Mouse (Mus musculus) heart, postnatal 36 days (tissue): ENCODE measurements around the gene 4930516K23Rik. TPM values are rescaled to one million over a fixed set of nuclear protein-coding genes. Genes with fewer than 3 reads are reported as not detected.

Source experiments
- DNase-seq, 2 experiments: peaks; one replicate each; pipeline ENCODE4 v3.0.0; 2021 to 2022
- intact Hi-C: fragments of 180-260 bp; cut with DNase I; formaldehyde crosslinking; loops from one replicate; pipeline ENCODE4 v1.15.1; 2025
- total RNA-seq, 2 experiments: library from RNA; stranded (reverse); gene quantifications; 2 replicates each; pipeline ENCODE4 v1.2.3; 2021

Gene 4930516K23Rik
- not detected for total RNA-seq

GRCm38 (mm10) chr7:104061345-104061744, at the start of gene 4930516K23Rik:
4930516K23Rik (minus strand) TSS chr7:104061445.
- intact Hi-C loops = no loop called here

GRCm38 (mm10) chr7:104104757-104104972, 43.4 kb upstream of the 4930516K23Rik start, which contains the start of gene Olfr646:
Olfr646 (plus strand) TSS chr7:104104873.
- intact Hi-C loops = no loop called here
- no peak for DNase-seq

More at GRCm38 (mm10) chr7:104061345-104061744, at the start of gene 4930516K23Rik:
- no peak for DNase-seq

DNA sequence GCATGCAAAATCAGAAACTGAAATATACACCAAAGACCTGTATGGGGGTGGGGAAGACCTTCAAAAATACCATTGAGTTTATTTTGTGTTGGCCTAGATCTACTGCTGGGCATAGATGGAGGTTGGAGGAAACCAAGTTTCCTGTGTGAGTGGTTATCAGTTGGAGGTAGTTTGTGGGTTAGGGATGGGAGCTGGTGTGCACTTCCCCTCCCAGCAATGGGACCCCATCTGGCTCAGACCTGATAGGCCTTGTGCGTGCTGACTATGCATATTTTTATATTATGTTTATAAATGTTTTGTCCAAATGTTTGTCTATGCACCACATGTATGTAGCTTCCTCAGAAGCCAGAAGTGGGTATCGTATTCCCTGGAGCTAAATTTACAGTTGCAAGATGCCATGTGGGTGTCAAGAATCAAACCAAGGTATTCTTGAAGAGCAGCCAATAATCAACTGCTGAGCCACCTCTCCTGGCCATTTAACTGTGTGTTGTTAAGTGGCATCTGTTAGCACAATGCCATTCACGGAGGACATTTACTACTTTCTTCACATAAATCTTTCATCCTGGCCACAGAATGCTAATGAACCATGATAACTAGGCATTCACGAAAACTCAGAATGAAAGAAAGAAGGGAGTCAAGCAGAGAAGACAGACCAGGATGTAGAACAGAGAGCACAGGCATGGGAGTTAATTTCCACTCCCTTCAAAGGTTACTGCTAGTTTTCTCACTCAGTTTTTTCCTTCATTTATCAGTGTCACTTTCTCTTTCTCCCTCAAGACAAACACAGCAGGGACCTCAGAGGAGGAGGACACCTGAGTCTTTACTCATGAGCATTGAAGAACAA, 42.9 kb upstream of the 4930516K23Rik start:
- DNase-seq = no peak
- intact Hi-C loops = no loop called here

- DNase-seq = no peak
- intact Hi-C loops = no loop called here
Observed at GRCm38 (mm10) chr7:104085365-104085764, 24.1 kb upstream of the 4930516K23Rik start, which contains the start of gene Olfr645. Olfr645 (minus strand) TSS chr7:104085465.

GRCm38 (mm10) chr7:104071769-104072168, 10.5 kb upstream of the 4930516K23Rik start, which contains the start of gene Olfr644:
Olfr644 (minus strand) TSS chr7:104071869.
- intact Hi-C loops = no loop called here
- DNase-seq = no peak

GRCm38 (mm10) chr7:104059215-104059614, 2.0 kb downstream of the 4930516K23Rik start:
- DNase-seq = no peak
- intact Hi-C loops = no loop called here

GRCm38 (mm10) chr7:104052566-104052965, 8.7 kb downstream of the 4930516K23Rik start, which contains the start of gene Olfr642:
Olfr642 (minus strand) TSS chr7:104052666.
- DNase-seq = no peak
- intact Hi-C loops = no loop called here

- DNase-seq = no peak
- intact Hi-C loops = no loop called here
Observed at GRCm38 (mm10) chr7:104050745-104051144, 10.5 kb downstream of the 4930516K23Rik start.

- no peak for DNase-seq
- intact Hi-C loops = no loop called here
Observed at GRCm38 (mm10) chr7:104035145-104035544, 26.1 kb downstream of the 4930516K23Rik start, which contains the start of gene Olfr641. Olfr641 (plus strand) TSS chr7:104035445.

- intact Hi-C loops = no loop called here
- DNase-seq = no peak
Observed at GRCm38 (mm10) chr7:104026978-104027377, 34.3 kb downstream of the 4930516K23Rik start.

DNA sequence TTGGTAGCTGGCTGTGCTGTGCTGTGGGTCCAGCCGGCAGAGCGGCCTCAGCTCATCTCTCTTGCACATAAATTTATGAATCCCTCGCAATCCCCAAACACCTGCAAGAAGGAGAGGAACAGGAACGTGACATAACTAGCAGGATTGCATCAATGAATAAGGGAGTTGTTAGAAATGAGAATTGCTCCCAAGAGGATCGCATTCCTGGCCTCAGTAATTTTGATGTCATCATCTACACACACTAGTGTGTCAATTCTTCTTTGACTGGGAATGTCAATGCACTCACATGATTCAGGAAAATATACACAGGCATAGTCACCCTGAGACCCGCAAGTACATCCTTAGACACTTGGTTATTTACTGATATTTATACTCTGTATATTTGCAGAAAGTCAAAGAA, 35.8 kb downstream of the 4930516K23Rik start, which contains the start of gene Olfr640:
Olfr640 (minus strand) TSS at position 101 of the 400 bp plus-strand sequence.
- intact Hi-C loops = no loop called here
- no peak for DNase-seq

DNA sequence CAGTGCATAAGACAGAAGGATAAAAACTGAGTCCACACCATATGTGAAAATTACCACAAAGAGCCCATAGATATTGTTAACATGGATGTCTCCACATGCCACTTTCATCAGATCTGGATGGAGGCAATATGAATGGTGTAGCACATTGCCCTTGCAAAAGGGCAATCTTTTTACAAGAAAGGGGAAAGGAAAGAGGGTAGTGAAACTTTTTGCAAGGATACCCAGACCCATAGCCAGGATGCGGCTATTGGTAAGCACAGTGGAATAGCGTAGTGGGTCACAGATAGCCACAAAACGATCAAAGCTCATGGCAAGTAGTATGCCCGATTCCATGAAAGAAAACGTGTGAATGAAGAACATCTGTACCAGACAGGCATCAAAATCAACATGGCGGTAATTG, 39.6 kb downstream of the 4930516K23Rik start:
- intact Hi-C loops = no loop called here
- DNase-seq = no peak

- intact Hi-C loops = no loop called here
Observed at GRCm38 (mm10) chr7:104018953-104019352, 42.3 kb downstream of the 4930516K23Rik start.

DNA sequence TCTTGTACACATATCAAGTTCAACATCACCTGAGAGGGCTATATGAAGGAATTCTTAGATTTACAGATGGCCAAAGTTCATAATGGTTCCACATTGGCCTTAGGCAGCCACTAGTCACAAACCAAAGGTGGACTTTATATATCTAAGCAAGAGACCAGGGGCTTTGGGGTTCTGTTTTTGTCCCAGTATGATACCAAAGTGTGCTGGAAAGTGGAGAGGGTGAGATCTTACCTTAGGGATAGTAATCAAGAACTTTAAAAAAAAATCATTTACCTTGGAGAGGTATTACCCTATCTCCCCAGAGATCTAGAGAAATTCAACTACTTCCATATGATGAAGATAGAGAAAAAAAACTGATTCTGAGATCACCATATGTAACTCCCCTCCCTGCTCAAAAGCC, 44.0 kb downstream of the 4930516K23Rik start, which contains the start of gene Olfr639:
Olfr639 (minus strand) TSS at position 101 of the 400 bp plus-strand sequence.
- intact Hi-C loops = no loop called here
- DNase-seq = no peak

More at GRCm38 (mm10) chr7:104018953-104019352, 42.3 kb downstream of the 4930516K23Rik start:
- DNase-seq = no peak

Other genes starting within 250 kb of the 4930516K23Rik start
- 1,000 to 10,000 TPM; 1,102 to 1,464 TPM for gene Hbb-bt, start 247.4 kb downstream of the 4930516K23Rik start, total RNA-seq
- gene Hbb-bs, start 233.3 kb downstream of the 4930516K23Rik start, total RNA-seq = over 10,000 TPM in 1 of 2 experiments, 1,000 to 10,000 TPM in 1; 9,168 to 11,645 TPM
- not detected for gene Hbb-bh2, start 220.9 kb downstream of the 4930516K23Rik start, total RNA-seq
- gene Hbb-bh1, start 218.3 kb downstream of the 4930516K23Rik start, total RNA-seq = not detected
- not detected for gene Hbb-y, start 208.2 kb downstream of the 4930516K23Rik start, total RNA-seq
- not detected for gene Olfr66, start 175.2 kb downstream of the 4930516K23Rik start, total RNA-seq
- gene Olfr64, start 167.0 kb downstream of the 4930516K23Rik start, total RNA-seq = not detected
- gene Olfr65, start 158.0 kb downstream of the 4930516K23Rik start, total RNA-seq = not detected
- gene Olfr631, start 132.6 kb downstream of the 4930516K23Rik start, total RNA-seq = not detected
- not detected for gene Olfr632, start 127.1 kb downstream of the 4930516K23Rik start, total RNA-seq
- gene Olfr633, start 117.0 kb downstream of the 4930516K23Rik start, total RNA-seq = not detected
- gene Olfr635, start 90.3 kb downstream of the 4930516K23Rik start, total RNA-seq = not detected
- gene Olfr638, start 62.7 kb downstream of the 4930516K23Rik start, total RNA-seq = not detected
- gene Olfr639, start 44.1 kb downstream of the 4930516K23Rik start, total RNA-seq = not detected
- gene Olfr640, start 35.9 kb downstream of the 4930516K23Rik start, total RNA-seq = not detected
- gene Olfr641, start 26.0 kb downstream of the 4930516K23Rik start, total RNA-seq = not detected
- not detected for gene Olfr642, start 8.8 kb downstream of the 4930516K23Rik start, total RNA-seq
- not detected for gene Olfr644, start 10.4 kb upstream of the 4930516K23Rik start, total RNA-seq
- not detected for gene Olfr645, start 24.0 kb upstream of the 4930516K23Rik start, total RNA-seq
- gene Olfr646, start 43.4 kb upstream of the 4930516K23Rik start, total RNA-seq = not detected
- gene Ubqln5, start 68.4 kb upstream of the 4930516K23Rik start, total RNA-seq = not detected
- gene Olfr643, start 76.0 kb upstream of the 4930516K23Rik start, total RNA-seq = not detected
- gene Ubqln3, start 81.8 kb upstream of the 4930516K23Rik start, total RNA-seq = not detected
- gene Ubqlnl, start 89.1 kb upstream of the 4930516K23Rik start, total RNA-seq = not detected
- not detected for gene Olfm5, start 103.4 kb upstream of the 4930516K23Rik start, total RNA-seq
- gene Olfr648, start 121.9 kb upstream of the 4930516K23Rik start, total RNA-seq = not detected
- gene Olfr649, start 134.5 kb upstream of the 4930516K23Rik start, total RNA-seq = not detected
- under 1 TPM; 0.14 to 0.89 TPM for gene Trim6, start 157.3 kb upstream of the 4930516K23Rik start, total RNA-seq
- gene Trim34a, start 183.0 kb upstream of the 4930516K23Rik start, total RNA-seq = 1 to 10 TPM; 4.0 to 6.1 TPM
- gene Trim5, start 226.6 kb upstream of the 4930516K23Rik start, total RNA-seq = 1 to 10 TPM; 2.0 to 3.0 TPM